Mouse (Mus musculus) embryonic stem cell, embryonic (primary cell): ENCODE measurements around the gene Mrc2.

ENCODE experiments used
- CTCF ChIA-PET, 4 experiments: fragments of 300-600 bp in 2 of 4; fragments of 350-600 bp in 2 of 4; sonication (Branson Sonifier 250); formaldehyde crosslinking; loops; one replicate each; lab custom pipeline; 2022; ENCODE audit warnings: inconsistent platforms in 2 of 4; lab: Charles Lee
- POLR2A ChIA-PET, 4 experiments: fragments of 300-600 bp in 2 of 4; fragments of 350-600 bp in 2 of 4; sonication (Branson Sonifier 250); formaldehyde crosslinking; loops; one replicate each; lab custom pipeline; 2022; ENCODE audit warnings: antibody characterized with exemption in 4 of 4, inconsistent platforms in 1 of 4; lab: Charles Lee

Gene Mrc2

GRCm38 (mm10) chr11:105331732-105332131, 39.3 kb downstream of the Mrc2 start:
- ChIA-PET CTCF (interaction anchor here (0.5 to 2.3 kb wide), 17 partner anchors 9 to 592 kb away, joined by 3 to 16 read pairs (median 3); partner anchors contain the start of gene Tanc2 (in 1 of the 4)), POLR2A (interaction anchor here in 1 of 4 experiments (1.0 to 1.5 kb wide), 2 partner anchors 16 to 32 kb away, joined by 4 to 5 read pairs; no protein-coding TSS in a partner anchor)

DNA sequence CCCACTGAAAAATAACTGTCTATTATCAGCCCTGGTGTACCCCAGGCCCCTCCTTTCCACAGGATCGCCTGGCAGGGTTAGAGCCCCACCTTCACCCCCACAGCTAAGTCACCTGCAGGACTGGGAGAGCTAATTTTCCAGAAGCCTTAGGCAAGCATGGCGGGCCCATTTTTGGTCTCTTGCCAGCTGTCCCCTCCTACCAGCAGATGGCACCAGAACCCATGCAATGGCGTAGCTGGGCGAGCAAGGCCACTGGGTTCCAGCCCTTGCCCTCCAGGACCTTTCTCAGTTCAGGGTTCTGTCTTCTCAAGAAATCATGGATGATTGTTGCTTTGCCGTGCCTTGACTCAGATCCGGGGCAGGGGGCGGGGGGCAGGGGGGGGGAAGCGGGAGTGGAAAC, 40.0 kb downstream of the Mrc2 start:
- POLR2A ChIA-PET, result interaction anchor here in 2 of 4 experiments (0.8 to 1.5 kb wide), 4 partner anchors 13 to 31 kb away, joined by 3 to 9 read pairs (median 4); no protein-coding TSS in a partner anchor
- CTCF ChIA-PET, result interaction anchor here (0.5 to 2.3 kb wide), 23 partner anchors 9 to 1222 kb away, joined by 3 to 16 read pairs (median 4); partner anchors contain the start of gene Tanc2 (in 1 of the 4)

- POLR2A ChIA-PET, result interaction anchor here in 2 of 4 experiments (0.6 to 0.7 kb wide), 2 partner anchors 75 to 278 kb away, joined by 3 to 4 read pairs; no protein-coding TSS in a partner anchor
- CTCF ChIA-PET, result interaction anchor here in 2 of 4 experiments (0.6 to 0.8 kb wide), 3 partner anchors 14 to 692 kb away, joined by 3 to 5 read pairs (median 3); no protein-coding TSS in a partner anchor
Observed at GRCm38 (mm10) chr11:105333867-105334670, 41.6 kb downstream of the Mrc2 start.

- ChIA-PET CTCF (interaction anchor here (0.5 to 1.8 kb wide), 5 partner anchors 8 to 832 kb away, joined by 3 to 10 read pairs (median 4); no protein-coding TSS in a partner anchor), POLR2A (interaction anchor here in 1 of 4 experiments (0.6 kb wide), 1 partner anchor 187 kb away, joined by 4 read pairs; no protein-coding TSS in a partner anchor)
Observed at GRCm38 (mm10) chr11:105338596-105339390, 46.4 kb downstream of the Mrc2 start.

- ChIA-PET POLR2A (interaction anchor here in 3 of 4 experiments (0.6 to 1.5 kb wide), 4 partner anchors 13 to 244 kb away, joined by 3 to 9 read pairs (median 3); no protein-coding TSS in a partner anchor), CTCF (interaction anchor here (0.6 to 4.2 kb wide), 17 partner anchors 13 to 681 kb away, joined by 3 to 53 read pairs (median 3); partner anchors contain the start of gene Tanc2 (in 1 of the 4))
Observed at GRCm38 (mm10) chr11:105345284-105345683, 52.8 kb downstream of the Mrc2 start.

GRCm38 (mm10) chr11:105347162-105348161, 55.0 kb downstream of the Mrc2 start:
- ChIA-PET CTCF (interaction anchor here (0.6 to 4.2 kb wide), 44 partner anchors 9 to 955 kb away, joined by 3 to 53 read pairs (median 4); partner anchors contain the start of genes March10 (in 1 of the 4) and Tanc2 (in 1 of the 4)), POLR2A (interaction anchor here in 2 of 4 experiments (0.7 to 1.5 kb wide), 9 partner anchors 13 to 1141 kb away, joined by 3 to 4 read pairs (median 3); partner anchors contain the start of gene Mettl2 (in 1 of the 2))

- ChIA-PET CTCF (interaction anchor here (0.6 to 4.2 kb wide), 28 partner anchors 10 to 714 kb away, joined by 3 to 53 read pairs (median 6); partner anchors contain the start of genes March10 (in 1 of the 4) and Tanc2 (in 1 of the 4)), POLR2A (interaction anchor here in 1 of 4 experiments (0.7 to 1.4 kb wide), 5 partner anchors 12 to 1140 kb away, joined by 3 to 4 read pairs (median 3); partner anchors contain the start of gene Mettl2)
Observed at GRCm38 (mm10) chr11:105348495-105348982, 56.1 kb downstream of the Mrc2 start.

GRCm38 (mm10) chr11:105349780-105350324, 57.4 kb downstream of the Mrc2 start:
- ChIA-PET CTCF (interaction anchor here in 1 of 4 experiments (0.6 to 3.8 kb wide), 3 partner anchors 242 to 1823 kb away, joined by 3 to 42 read pairs (median 5); no protein-coding TSS in a partner anchor), POLR2A (no interaction called here)

DNA sequence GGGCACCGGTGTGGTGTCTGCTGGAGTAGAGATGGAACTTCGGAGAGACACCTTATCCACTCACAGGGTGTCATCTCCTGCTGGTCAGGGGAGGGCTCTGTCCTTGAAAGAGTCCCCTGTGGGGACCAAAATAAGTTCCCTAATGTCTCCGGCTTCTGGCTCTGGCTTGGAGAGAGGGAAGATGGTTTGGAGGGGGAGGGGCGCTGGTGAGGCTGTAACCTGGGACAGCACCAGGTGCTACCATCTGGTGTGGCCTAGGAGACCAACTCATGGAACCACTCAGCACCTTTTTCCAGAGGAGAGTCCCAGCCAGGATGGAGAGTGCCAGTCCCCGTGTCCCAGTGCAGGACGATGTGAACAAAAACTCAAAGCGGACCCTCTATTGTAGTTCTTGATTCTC, 58.2 kb downstream of the Mrc2 start:
- CTCF ChIA-PET, result interaction anchor here in 1 of 4 experiments (0.7 to 1.6 kb wide), 2 partner anchors 114 to 241 kb away, joined by 3 read pairs; no protein-coding TSS in a partner anchor
- POLR2A ChIA-PET, result interaction anchor here in 1 of 4 experiments (0.7 kb wide), 2 partner anchors 26 to 517 kb away, joined by 3 to 4 read pairs; no protein-coding TSS in a partner anchor

GRCm38 (mm10) chr11:105352152-105352551, 59.7 kb downstream of the Mrc2 start:
- ChIA-PET POLR2A (interaction anchor here in 1 of 4 experiments (0.6 to 1.5 kb wide), 4 partner anchors 11 to 238 kb away, joined by 3 to 5 read pairs (median 3); partner anchors contain the start of gene Tanc2), CTCF (interaction anchor here in 2 of 4 experiments (0.5 kb wide), 2 partner anchors 1526 to 1744 kb away, joined by 6 to 7 read pairs; no protein-coding TSS in a partner anchor)

- ChIA-PET CTCF (interaction anchor here (0.6 to 0.8 kb wide), 4 partner anchors 16 to 950 kb away, joined by 3 to 6 read pairs (median 4); no protein-coding TSS in a partner anchor), POLR2A (interaction anchor here in 1 of 4 experiments (1.5 kb wide), 1 partner anchor 10 kb away, joined by 5 read pairs; no protein-coding TSS in a partner anchor)
Observed at GRCm38 (mm10) chr11:105352954-105353890, 60.8 kb downstream of the Mrc2 start.

- POLR2A ChIA-PET, result no interaction called here
- CTCF ChIA-PET, result interaction anchor here in 2 of 4 experiments (0.6 to 0.8 kb wide), 2 partner anchors 16 to 238 kb away, joined by 3 to 5 read pairs; no protein-coding TSS in a partner anchor
Observed at GRCm38 (mm10) chr11:105353891-105354280, 61.4 kb downstream of the Mrc2 start.

- POLR2A ChIA-PET, result no interaction called here
- CTCF ChIA-PET, result no interaction called here
Observed at GRCm38 (mm10) chr11:105356301-105356700, 63.9 kb downstream of the Mrc2 start.

DNA sequence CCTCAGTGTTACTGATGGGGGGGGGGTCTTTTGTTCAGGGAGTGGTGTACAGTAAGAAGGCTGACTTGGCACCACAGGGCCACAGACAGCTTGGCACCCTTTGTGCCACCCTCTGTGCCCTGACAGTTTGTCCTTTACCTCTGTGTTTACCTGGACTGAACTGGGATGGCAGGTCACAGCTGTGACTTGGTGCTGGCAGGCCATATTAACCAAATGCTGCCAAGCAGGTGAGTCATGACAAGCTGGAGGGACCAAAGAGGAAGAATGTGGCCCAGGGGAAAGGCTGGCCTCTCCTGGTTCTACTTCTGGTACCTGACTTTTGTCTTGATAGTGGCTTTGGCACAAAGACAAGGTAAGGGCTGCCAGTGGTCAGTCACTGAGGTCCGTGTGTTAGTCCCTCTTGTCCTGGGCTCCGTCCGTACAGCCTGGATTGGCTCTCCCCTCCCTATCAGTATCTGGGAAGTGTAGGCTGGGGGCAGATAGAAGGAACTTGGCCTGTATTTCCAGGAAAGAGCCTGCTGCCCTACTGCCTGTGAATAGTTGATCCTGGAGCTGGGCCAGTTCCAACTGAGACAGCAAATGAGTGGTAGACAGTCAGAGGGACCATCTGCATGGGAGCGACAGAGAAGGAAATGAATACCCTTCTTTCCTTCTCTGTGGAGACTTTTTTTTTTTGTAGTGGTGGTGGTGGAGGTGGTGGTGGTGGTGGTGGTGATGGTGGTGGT, 69.8 kb downstream of the Mrc2 start:
- CTCF ChIA-PET, result interaction anchor here (0.5 to 4.2 kb wide), 7 partner anchors 14 to 230 kb away, joined by 3 to 19 read pairs (median 4); no protein-coding TSS in a partner anchor
- POLR2A ChIA-PET, result interaction anchor here in 3 of 4 experiments (0.6 to 1.3 kb wide), 4 partner anchors 10 to 1663 kb away, joined by 3 to 7 read pairs (median 4); no protein-coding TSS in a partner anchor
